Mouse (Mus musculus) midbrain, embryonic 15.5 days (tissue): Measurements from ENCODE around the gene Hsdl1. TPM values are rescaled to one million over a fixed set of nuclear protein-coding genes. Genes with fewer than 3 reads are reported as not detected.

Experiments
- ATAC-seq: fragments of 200-750 bp; cut with Nextera tagmentation; replicated peaks from 2 replicates; pipeline ENCODE4 v1.8.0; 2017; ENCODE audit warnings: moderate TSS enrichment
- H3K27ac ChIP-seq: fragments of 300-500 bp; sonication (generic); 2 replicates; pipeline ENCODE4 v1.5.1; 2015; ENCODE audit warnings: mild to moderate bottlenecking, inconsistent platforms
- H3K27me3 ChIP-seq: fragments of 300-500 bp; sonication (generic); replicated peaks from 2 replicates; pipeline ENCODE4 v1.6.1; 2015; ENCODE audit warnings: inconsistent platforms
- H3K36me3 ChIP-seq: fragments of 300-500 bp; sonication (generic); replicated peaks from 2 replicates; pipeline ENCODE4 v1.6.1; 2015; ENCODE audit warnings: inconsistent platforms
- H3K4me1 ChIP-seq: fragments of 300-500 bp; sonication (generic); 2 replicates; pipeline ENCODE4 v1.6.1; 2015; ENCODE audit warnings: inconsistent platforms
- H3K4me2 ChIP-seq: fragments of 300-500 bp; sonication (generic); 2 replicates; pipeline ENCODE4 v1.6.1; 2015; ENCODE audit warnings: inconsistent platforms, mild to moderate bottlenecking, moderate library complexity
- H3K4me3 ChIP-seq: fragments of 300-500 bp; sonication (generic); 2 replicates; pipeline ENCODE4 v1.5.1; 2015; ENCODE audit warnings: mild to moderate bottlenecking, inconsistent platforms
- H3K9ac ChIP-seq: fragments of 300-500 bp; sonication (generic); 2 replicates; pipeline ENCODE4 v1.6.1; 2015; ENCODE audit warnings: mild to moderate bottlenecking, inconsistent platforms
- H3K9me3 ChIP-seq: fragments of 300-500 bp; sonication (generic); 2 replicates; pipeline ENCODE4 v1.6.1; 2016; ENCODE audit warnings: inconsistent platforms
- WGBS: fragments of 180-500 bp; shearing (Covaris S2); methylation state at CpG from one replicate; pipeline ENCODE4 v1.1.7; 2015; ENCODE audit warnings: mixed read lengths; 5-methylcytosine and 5-hydroxymethylcytosine counted together
- polyA plus RNA-seq: library from polyadenylated mRNA; unstranded; fragments of >200 nt; fragmentation: Nextera tagmentation; extraction: Ambion mirVana; gene quantifications from 2 replicates; pipeline ENCODE4 v1.2.1, GENCODE M21; 2015

The Hsdl1 gene
- polyA plus RNA-seq, 1 experiment from 2014 or later: 212 TPM

DNA sequence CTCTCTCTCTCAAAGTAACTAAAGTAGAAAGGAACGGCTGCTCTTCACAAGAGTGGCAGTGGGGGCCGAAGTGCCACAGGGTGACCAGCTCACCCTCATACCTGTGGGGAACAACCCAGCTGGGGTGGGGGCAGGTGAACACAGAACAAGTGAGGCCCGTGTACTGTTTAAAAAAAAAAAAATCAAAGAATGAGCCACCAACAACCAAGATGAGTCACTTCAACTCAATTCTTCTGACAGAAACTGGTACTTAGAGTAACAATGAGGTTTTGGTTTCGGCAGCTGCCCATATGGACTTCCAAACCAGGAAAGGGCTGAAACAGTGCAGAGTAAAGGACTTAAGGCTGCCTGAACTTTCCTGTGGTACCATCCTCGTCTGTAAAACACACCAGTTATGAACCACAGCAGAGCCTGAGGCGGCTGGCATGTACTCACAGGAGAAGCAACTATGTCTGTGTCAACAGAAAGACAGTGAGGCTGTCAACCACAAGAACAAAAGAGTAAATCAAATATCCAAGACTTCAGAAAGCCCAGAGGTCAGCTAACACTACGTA lies 26.3 kb downstream of the Hsdl1 start:
- H3K27ac ChIP-seq: no peak overlapping the region
- WGBS: 81% methylated on average over 7 of the region's 7 CpGs
- no peaks in the 10 kb centered on the region for H3K4me1 ChIP-seq
- H3K36me3 ChIP-seq: peaks cover 19% of the 10 kb centered on the region; the same call in 1 of the 2 replicates
- H3K4me2 ChIP-seq: no peak overlapping the region
- H3K9me3 ChIP-seq: no peaks in the 10 kb centered on the region
- H3K9ac ChIP-seq: no peak overlapping the region
- H3K27me3 ChIP-seq: no peaks in the 10 kb centered on the region
- H3K4me3 ChIP-seq: no peak overlapping the region
- ATAC-seq: no peak

DNA sequence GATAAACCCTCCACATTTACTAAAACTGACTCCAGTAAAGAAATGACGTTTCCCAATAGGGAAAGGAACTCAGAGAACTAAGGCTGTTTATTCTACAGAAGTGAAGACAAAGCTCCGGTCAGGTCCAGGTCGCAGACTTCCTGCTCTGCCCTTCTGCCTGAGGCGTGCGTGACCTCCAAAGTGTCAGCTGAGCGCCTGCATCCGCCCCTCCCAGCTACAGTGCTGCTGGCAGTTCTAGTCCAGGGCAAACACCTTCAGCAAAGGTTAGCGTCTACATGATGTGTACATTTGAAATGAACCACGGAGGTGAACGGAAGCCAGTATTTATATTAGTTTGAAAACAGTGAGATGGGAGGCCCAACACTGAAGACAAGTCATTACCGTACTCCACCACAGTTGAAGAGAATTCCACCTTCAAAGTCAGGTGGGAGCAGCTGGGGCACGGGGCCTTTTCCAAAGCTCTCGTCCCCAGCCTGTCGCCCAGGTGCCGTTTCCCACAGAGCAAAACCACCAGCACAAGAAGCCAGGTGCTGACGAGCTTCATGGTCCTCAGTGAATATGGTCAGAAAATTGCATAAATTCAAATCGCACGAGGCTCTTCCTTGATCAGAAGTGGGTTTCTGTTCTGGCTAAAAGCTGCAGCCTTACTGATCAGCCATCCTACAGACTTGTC lies 27.8 kb downstream of the Hsdl1 start:
- no peaks in the 10 kb centered on the region for H3K27me3 ChIP-seq
- no peaks in the 10 kb centered on the region for H3K9me3 ChIP-seq
- 90% methylated on average over 18 of the region's 18 CpGs for WGBS
- H3K9ac ChIP-seq: no peak overlapping the region
- no peaks in the 10 kb centered on the region for H3K4me1 ChIP-seq
- peaks cover 24% of the 10 kb centered on the region for H3K36me3 ChIP-seq
- H3K27ac ChIP-seq: no peak overlapping the region
- H3K4me3 ChIP-seq: no peak overlapping the region
- H3K4me2 ChIP-seq: no peak overlapping the region
- no peak for ATAC-seq

DNA sequence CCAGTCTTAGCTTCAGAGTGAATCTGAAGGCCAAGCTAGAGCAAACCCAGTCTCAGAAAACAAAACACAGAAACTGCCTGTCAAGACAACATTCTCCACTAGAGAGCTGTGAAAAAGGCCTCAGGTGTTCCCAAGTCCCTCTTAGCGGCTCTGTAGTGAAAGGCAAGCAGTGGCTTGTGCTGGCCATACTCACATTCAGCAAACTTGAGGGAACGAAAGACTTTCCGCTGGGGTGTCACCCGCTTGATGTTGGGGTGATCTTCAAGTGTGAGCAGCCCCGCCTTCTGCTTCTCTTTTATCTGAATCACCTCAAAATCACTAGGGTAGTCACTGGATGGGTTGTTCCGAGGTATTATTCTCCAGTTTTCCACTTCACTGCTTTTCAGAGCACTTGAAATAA lies 29.2 kb downstream of the Hsdl1 start:
- H3K4me2 ChIP-seq: no peak overlapping the region
- 90% methylated on average over 6 of the region's 6 CpGs for WGBS
- H3K36me3 ChIP-seq: peaks cover 32% of the 10 kb centered on the region
- H3K27me3 ChIP-seq: no peaks in the 10 kb centered on the region
- ATAC-seq: no peak
- no peaks in the 10 kb centered on the region for H3K9me3 ChIP-seq
- no peaks in the 10 kb centered on the region for H3K4me1 ChIP-seq
- no peak overlapping the region for H3K9ac ChIP-seq
- H3K27ac ChIP-seq: no peak overlapping the region
- H3K4me3 ChIP-seq: no peak overlapping the region

DNA sequence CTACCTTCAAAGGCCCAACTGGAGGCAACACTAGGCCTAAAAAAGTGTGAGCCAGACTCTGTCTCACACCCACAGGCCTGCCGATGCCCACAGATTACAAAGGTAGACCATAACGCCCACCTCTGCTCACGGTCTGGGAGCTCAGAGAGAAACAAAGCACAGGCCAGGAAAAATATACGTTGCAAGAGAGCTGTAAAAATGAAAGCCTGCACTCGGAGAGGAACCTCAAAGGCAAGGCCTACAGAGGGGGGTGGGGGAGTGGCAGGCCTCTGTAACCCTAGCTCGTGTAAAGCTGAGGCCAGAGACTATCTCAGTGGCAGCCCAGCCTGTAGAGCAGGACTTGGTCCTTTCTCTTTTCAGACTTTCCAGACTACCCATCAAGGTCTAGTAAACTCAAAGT lies 29.8 kb downstream of the Hsdl1 start:
- Histone ChIP-seq H3K9me3 (no peaks in the 10 kb centered on the region), H3K9ac (no peak overlapping the region), H3K27me3 (no peaks in the 10 kb centered on the region), H3K4me3 (no peak overlapping the region), H3K27ac (no peak overlapping the region), H3K36me3 (peaks cover 37% of the 10 kb centered on the region), H3K4me1 (no peaks in the 10 kb centered on the region), H3K4me2 (no peak overlapping the region)
- ATAC-seq: no peak
- WGBS: 79% methylated on average over 6 of the region's 6 CpGs

DNA sequence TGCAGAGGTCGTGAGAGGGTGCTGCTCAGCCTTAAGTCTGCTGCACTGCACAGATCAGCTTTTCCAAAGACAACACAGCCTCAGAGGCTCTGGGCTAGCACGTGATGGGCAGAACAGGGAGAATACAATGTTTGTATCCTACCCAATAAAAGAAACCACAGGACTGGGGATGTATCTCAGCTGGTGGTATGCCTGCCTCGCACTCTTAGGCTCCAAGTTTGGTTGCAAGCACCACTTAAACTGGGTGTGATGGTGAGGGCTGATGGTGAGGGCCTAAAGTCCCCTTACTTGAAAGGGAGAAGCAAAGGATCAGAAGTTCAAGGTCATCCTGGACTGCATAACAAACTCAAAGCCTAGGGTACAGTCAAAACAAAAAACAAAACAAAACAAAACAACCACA lies 30.4 kb downstream of the Hsdl1 start:
- 88% methylated on average over 3 of the region's 3 CpGs for WGBS
- no peak overlapping the region for H3K27ac ChIP-seq
- H3K4me3 ChIP-seq: no peak overlapping the region
- H3K9ac ChIP-seq: no peak overlapping the region
- H3K9me3 ChIP-seq: no peaks in the 10 kb centered on the region
- no peaks in the 10 kb centered on the region for H3K4me1 ChIP-seq
- H3K4me2 ChIP-seq: no peak overlapping the region
- peaks cover 43% of the 10 kb centered on the region for H3K36me3 ChIP-seq
- H3K27me3 ChIP-seq: no peaks in the 10 kb centered on the region
- no peak for ATAC-seq

DNA sequence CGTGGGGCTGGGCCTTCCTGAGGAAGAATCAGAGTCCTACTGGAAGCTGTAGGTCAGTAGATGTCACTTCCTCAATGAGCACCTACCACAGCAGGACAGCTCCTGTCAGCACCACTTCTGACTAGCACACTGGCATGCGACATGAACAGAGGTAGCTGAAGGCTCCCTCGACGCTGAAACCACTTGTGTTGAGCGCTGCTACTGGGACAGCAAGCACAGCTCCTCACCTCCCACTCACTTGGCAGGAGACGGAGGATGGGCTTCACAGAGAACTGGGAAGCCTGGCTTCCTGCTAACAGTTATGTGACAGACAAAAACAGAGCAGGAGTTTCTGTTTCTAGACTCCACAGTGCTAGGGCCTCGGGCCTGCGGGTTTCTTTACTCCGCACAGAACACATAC lies 43.0 kb downstream of the Hsdl1 start:
- no peak overlapping the region for H3K4me2 ChIP-seq
- no peaks in the 10 kb centered on the region for H3K9me3 ChIP-seq
- H3K9ac ChIP-seq: no peak overlapping the region
- H3K27me3 ChIP-seq: no peaks in the 10 kb centered on the region
- ATAC-seq: no peak
- H3K36me3 ChIP-seq: peaks cover 56% of the 10 kb centered on the region
- H3K4me1 ChIP-seq: no peaks in the 10 kb centered on the region
- 96% methylated on average over 9 of the region's 9 CpGs for WGBS
- no peak overlapping the region for H3K27ac ChIP-seq
- no peak overlapping the region for H3K4me3 ChIP-seq

DNA sequence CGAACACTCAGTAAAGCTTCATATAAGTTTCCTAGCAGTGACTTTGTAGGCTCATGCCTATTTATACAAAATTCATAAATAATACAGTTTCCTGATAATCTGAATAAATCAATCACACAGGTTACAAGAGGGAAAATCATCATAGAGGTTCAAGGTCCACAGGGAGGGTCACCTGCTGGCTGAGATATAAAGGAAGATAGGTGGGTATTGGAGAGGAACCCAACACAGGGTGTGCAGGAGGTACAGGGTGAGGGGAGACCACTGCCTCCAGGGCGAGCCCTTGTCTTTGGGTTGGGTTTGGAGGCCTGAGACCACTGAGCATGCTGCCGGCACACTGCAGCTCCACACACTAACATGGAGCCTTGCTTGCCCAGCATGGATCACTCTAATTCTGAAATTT lies 43.6 kb downstream of the Hsdl1 start:
- H3K4me2 ChIP-seq: no peak overlapping the region
- ATAC-seq: no peak
- H3K36me3 ChIP-seq: peaks cover 58% of the 10 kb centered on the region
- WGBS: 96% methylated on average over 3 of the region's 3 CpGs
- no peaks in the 10 kb centered on the region for H3K4me1 ChIP-seq
- H3K27me3 ChIP-seq: no peaks in the 10 kb centered on the region
- no peak overlapping the region for H3K4me3 ChIP-seq
- no peak overlapping the region for H3K9ac ChIP-seq
- no peak overlapping the region for H3K27ac ChIP-seq
- no peaks in the 10 kb centered on the region for H3K9me3 ChIP-seq

DNA sequence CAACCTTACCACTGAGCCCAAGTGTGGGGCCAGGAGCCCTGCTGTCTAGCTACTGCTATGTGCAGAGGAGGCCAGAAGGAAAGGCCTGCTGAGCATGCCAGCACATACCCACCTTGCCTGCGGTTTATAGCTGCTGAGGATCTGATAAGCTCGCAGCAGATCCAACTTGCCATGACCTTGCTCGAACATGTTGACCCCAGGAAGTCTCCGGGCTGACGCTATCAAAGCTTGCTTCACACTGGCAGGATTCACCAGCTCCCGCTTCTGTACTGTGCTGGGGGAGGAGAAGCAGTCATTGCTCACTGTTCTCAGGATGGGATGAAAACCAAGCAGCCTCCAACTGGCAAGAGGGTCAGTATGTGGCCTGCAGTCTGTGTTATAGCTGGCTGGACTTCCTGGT lies 44.0 kb downstream of the Hsdl1 start:
- no peak overlapping the region for H3K4me3 ChIP-seq
- H3K36me3 ChIP-seq: peaks cover 53% of the 10 kb centered on the region
- WGBS: 84% methylated on average over 6 of the region's 6 CpGs
- no peak overlapping the region for H3K27ac ChIP-seq
- H3K27me3 ChIP-seq: no peaks in the 10 kb centered on the region
- ATAC-seq: no peak
- no peak overlapping the region for H3K4me2 ChIP-seq
- no peaks in the 10 kb centered on the region for H3K4me1 ChIP-seq
- H3K9me3 ChIP-seq: no peaks in the 10 kb centered on the region
- H3K9ac ChIP-seq: no peak overlapping the region

DNA sequence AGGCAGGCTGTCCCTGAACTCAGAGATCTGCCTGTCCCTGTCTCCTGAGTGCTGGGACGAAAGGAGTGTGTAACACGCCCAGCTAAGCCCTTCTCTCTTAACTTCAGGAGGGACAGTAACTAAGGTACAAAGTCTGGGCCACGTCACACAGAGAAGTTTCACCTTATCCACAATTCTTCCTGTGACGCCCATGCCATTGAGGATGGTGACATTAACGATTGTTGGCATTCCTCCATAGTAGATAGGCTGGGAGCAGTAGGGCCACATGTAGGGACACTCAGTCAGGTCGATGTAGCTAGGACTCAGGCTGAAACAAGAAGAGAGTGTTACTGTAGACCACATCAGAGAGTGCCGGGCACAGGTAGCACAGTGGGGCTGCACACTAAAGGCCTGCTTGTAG lies 46.2 kb downstream of the Hsdl1 start:
- 94% methylated on average over 7 of the region's 7 CpGs for WGBS
- Histone ChIP-seq H3K4me3 (no peak overlapping the region), H3K27ac (no peak overlapping the region), H3K27me3 (no peaks in the 10 kb centered on the region), H3K9me3 (no peaks in the 10 kb centered on the region), H3K9ac (no peak overlapping the region), H3K4me2 (no peak overlapping the region), H3K4me1 (no peaks in the 10 kb centered on the region), H3K36me3 (peaks cover 55% of the 10 kb centered on the region)
- ATAC-seq: no peak

DNA sequence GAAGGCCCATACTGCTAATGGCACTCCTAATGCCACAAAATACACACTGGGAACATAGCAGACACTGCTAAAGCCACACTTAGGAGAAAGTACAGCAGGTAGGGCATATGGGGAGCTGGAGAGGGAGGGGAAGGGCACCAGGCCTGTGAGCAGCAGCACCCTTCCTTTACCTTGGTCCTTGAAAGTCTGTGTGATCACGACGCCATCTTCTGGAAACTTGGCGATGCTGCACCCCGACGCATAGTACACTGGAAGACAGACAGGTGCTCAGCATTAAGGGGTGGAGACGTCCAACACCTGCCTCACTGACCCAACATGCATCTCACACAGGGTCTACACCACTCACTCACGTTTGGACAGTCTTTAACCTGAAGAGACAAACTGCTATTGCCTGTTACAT lies 54.9 kb downstream of the Hsdl1 start:
- H3K27me3 ChIP-seq: no peaks in the 10 kb centered on the region
- 0 out of 2 replicates have a peak, but pooled peaks cover 10% of the 10 kb centered on the region for H3K4me1 ChIP-seq
- H3K27ac ChIP-seq: no peak overlapping the region
- peaks cover 67% of the 10 kb centered on the region for H3K36me3 ChIP-seq
- WGBS: 77% methylated on average over 7 of the region's 7 CpGs
- no peak overlapping the region for H3K4me2 ChIP-seq
- H3K4me3 ChIP-seq: no peak overlapping the region
- H3K9ac ChIP-seq: no peak overlapping the region
- ATAC-seq: no peak
- H3K9me3 ChIP-seq: no peaks in the 10 kb centered on the region

DNA sequence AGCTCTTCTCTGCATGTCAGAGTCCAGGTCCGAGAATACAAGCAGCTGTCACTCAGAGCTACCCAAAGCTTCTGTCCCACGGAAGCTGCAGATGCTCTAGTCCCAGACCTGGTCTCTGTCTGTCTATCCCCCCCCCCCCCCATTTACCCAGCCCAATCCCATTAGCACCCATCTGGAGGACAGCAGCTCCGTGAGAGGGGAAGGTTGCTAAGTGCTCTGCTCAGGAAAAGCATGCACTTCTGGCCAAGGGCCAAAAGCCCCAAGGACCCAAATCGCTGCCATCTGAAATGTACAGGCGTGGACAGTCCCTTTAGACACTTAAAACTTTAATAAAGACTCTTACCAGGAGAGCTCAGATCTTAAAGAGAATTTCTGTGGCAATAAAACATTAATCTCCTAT lies 58.3 kb downstream of the Hsdl1 start:
- Histone ChIP-seq H3K9ac (no peak overlapping the region), H3K9me3 (no peaks in the 10 kb centered on the region), H3K36me3 (peaks cover 65% of the 10 kb centered on the region), H3K4me1 (peaks cover 10% of the 10 kb centered on the region; the same call in 1 of the 2 replicates), H3K27me3 (no peaks in the 10 kb centered on the region), H3K27ac (no peak overlapping the region), H3K4me3 (no peak overlapping the region), H3K4me2 (no peak overlapping the region)
- ATAC-seq: no peak
- 45% methylated on average over 5 of the region's 5 CpGs for WGBS

DNA sequence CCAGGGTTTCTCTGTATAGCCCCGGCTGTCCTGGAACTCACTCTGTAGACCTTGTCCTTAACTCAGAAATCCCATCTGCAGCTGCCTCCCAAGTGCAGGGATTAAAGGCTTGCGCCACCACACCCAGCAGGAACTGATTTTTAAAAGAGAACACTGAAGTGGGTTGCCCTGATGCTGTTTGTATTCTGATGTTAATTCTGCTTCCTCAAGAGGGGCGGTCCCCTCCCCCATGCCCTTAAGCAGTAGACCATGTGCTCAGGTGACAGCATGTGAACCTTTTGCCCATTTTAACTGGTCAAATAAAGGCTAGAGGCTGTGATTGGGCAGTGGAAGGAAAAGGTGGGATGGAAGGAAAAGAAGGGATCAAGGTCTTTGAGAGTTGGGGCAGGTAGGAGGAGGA lies 59.2 kb downstream of the Hsdl1 start:
- Histone ChIP-seq H3K4me2 (no peak overlapping the region), H3K4me1 (peaks cover 10% of the 10 kb centered on the region), H3K27me3 (no peaks in the 10 kb centered on the region), H3K36me3 (peaks cover 63% of the 10 kb centered on the region), H3K9me3 (no peaks in the 10 kb centered on the region), H3K4me3 (no peak overlapping the region), H3K9ac (no peak overlapping the region), H3K27ac (no peak overlapping the region)
- WGBS: 42% methylated on average over 3 of the region's 3 CpGs
- no peak for ATAC-seq

DNA sequence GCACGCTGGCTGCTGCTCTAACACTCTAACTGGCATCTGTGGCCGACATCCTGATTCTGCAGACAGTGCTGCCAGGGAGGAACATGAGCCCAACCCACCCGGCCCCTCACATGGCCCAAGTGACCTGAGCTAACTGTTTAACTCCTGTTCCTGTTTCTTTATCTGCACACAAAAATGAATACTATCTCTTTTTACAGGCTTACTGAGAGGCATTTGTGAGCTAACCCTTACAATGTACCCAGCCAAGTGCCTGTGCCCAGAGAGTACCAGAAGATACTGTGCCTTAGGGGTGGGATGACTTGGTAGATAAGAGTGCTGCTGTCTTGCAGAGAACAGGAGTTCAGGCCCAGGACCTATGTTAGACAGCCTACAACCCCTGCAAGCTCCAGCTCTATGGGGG lies 60.0 kb downstream of the Hsdl1 start:
- WGBS: 94% methylated on average over 3 of the region's 3 CpGs
- H3K27ac ChIP-seq: no peak overlapping the region

More for the DNA sequence above, 60.0 kb downstream of the Hsdl1 start:
- Histone ChIP-seq H3K4me3 (no peak overlapping the region), H3K27me3 (no peaks in the 10 kb centered on the region), H3K9ac (no peak overlapping the region), H3K36me3 (peaks cover 68% of the 10 kb centered on the region), H3K9me3 (no peaks in the 10 kb centered on the region), H3K4me2 (no peak overlapping the region), H3K4me1 (peaks cover 10% of the 10 kb centered on the region)
- no peak for ATAC-seq
